Mouse (Mus musculus): Measurements from ENCODE around the gene Tshz2. TPM values are rescaled to one million over a fixed set of nuclear protein-coding genes. Genes with fewer than 3 reads are reported as not detected.

The Tshz2 gene
- polyA plus RNA-seq, 1 experiment from 2014 or later, result 0.70 TPM

DNA sequence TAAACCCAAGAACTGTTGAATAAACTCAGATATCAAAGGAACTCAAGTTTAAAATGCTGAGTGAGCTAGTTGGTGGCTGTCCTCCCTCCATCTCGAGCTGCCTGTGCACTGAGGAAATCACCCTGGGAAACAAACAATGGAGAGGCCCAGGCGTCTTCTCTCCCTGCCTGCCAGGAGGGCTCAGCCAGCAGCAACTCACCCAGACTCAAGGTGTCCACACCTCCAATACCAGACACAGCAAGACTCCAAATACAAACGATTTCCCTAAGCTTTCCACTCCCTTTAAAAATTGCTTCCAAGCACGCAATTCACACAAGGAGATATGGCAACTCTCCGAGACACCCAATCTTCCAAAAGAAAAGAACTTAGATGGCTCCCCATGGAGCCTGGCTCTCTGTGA lies 476.7 kb downstream of the Tshz2 start:
- no peak overlapping the region for H3K27ac ChIP-seq (replicated peaks)
- no peak overlapping the region for H3K4me2 ChIP-seq
- 66% methylated on average over 5 of the region's 5 CpGs for WGBS (ENCODE audit: insufficient replicate concordance)
- H3K9me3 ChIP-seq (replicated peaks), result no peaks in the 10 kb centered on the region
- ATAC-seq (ENCODE audit: insufficient read depth), result no peak
- no peaks in the 10 kb centered on the region for H3K27me3 ChIP-seq
- H3K9ac ChIP-seq, result no peak overlapping the region
- peaks cover 84% of the 10 kb centered on the region for H3K36me3 ChIP-seq (replicated peaks)
- H3K4me3 ChIP-seq (replicated peaks), result no peak overlapping the region
- 0 out of 2 replicates have a peak, but pooled peaks cover 3% of the 10 kb centered on the region for H3K4me1 ChIP-seq (replicated peaks)

DNA sequence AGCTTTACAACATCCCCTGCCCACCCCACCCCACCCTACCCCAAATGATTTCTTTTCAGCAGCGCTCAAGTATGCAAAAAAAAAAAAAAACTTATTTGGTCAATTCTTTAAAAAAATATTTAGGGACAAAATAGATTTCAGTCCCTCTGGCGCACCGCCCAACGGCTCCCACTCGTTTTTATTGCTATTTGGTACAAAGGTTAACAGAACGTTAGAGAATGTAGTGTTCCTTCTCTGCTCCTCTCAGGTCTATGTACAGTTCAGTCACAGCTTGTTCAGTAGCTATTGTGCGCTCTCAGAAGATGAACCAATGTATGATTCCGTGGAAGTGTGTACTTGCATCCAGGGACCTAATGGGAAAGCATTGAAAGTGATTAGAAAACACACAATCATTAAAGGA lies 477.5 kb downstream of the Tshz2 start:
- Histone ChIP-seq H3K9ac (no peak overlapping the region), H3K4me1 (replicated peaks) (0 out of 2 replicates have a peak, but pooled peaks cover 3% of the 10 kb centered on the region), H3K27me3 (no peaks in the 10 kb centered on the region), H3K36me3 (replicated peaks) (peaks cover 91% of the 10 kb centered on the region), H3K4me2 (no peak overlapping the region), H3K9me3 (replicated peaks) (no peaks in the 10 kb centered on the region), H3K4me3 (replicated peaks) (no peak overlapping the region), H3K27ac (replicated peaks) (no peak overlapping the region)
- 81% methylated on average over 8 of the region's 8 CpGs for WGBS (ENCODE audit: insufficient replicate concordance)
- ATAC-seq (ENCODE audit: insufficient read depth), result no peak

DNA sequence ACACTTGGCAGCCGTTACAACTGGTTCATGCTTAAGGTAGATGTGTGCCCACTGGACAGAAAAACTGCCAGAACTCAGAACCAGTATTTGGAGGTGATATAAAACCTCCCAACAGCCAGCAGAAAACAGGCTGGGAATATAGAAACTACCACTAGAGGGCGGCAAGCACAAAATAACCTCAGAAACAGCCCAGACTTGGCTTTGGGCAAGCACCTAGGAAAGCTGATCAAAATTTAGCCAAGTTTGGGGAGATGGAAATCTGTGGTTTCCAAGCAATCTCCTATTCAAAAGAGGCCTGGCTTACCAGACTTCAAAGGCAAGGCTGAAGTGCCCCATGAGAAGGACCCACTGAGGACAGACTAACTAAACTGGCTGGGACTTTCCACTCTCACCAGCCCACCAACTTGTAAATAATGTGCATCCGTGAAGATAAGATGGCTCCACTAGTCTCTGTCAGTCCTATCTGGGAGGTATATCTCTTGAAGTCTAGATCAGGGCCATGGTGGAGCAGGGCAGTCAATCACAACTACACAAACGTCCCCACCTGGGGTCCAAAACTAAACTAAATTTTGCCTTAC lies 484.0 kb downstream of the Tshz2 start:
- no peaks in the 10 kb centered on the region for H3K9me3 ChIP-seq (replicated peaks)
- H3K4me1 ChIP-seq (replicated peaks), result peaks cover 46% of the 10 kb centered on the region
- no peak for ATAC-seq (ENCODE audit: insufficient read depth)
- no peak overlapping the region for H3K9ac ChIP-seq
- no peaks in the 10 kb centered on the region for H3K27me3 ChIP-seq
- H3K27ac ChIP-seq (replicated peaks), result peak overlapping the region; percentile 33; the same call in 1 of the 2 replicates
- H3K36me3 ChIP-seq (replicated peaks), result peaks cover 95% of the 10 kb centered on the region
- WGBS (ENCODE audit: insufficient replicate concordance), result 23% methylated on average over 4 of the region's 4 CpGs
- H3K4me2 ChIP-seq, result no peak overlapping the region
- no peak overlapping the region for H3K4me3 ChIP-seq (replicated peaks)

DNA sequence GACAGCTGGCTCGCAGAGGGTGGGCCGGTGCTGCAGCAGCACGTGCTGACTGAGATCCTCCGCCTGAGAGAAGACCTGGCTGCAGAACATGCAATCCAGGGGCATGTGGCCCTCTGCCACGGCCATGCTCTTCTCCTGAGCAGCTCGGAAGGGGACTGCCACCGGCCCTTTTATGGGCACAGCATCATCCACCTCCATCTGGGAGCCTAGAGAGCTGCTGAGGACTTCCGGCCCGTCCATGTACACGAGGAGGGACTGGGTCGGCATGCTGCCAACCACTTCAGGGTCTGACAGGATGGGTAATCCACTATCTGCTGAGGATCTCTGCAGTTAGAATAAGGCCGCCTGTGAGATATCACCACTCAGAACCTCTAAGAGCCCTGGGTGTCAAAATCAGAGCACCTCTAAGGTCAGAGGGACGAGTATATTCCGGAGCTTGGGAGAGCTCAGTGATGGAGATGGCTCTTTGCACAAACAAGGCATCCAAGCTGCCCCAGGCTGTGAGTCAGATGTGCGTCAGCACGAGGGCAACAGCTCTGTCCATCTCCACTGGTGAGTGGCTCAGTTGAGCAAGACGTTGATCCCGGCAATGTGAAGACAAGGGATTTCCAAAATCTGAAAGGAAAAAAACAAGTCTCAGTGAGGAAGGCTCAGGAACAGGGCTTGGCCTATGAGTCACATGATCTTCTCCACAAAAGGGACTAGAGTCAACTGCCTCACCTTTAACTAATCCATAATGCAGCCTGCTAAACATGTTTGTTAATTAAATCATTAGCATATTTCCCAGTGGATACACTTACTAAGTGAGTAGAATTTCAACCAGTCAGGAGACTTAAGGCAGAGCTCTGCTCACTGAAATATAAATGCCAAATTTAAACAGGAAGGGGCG lies 487.6 kb downstream of the Tshz2 start:
- WGBS (ENCODE audit: insufficient replicate concordance), result 78% methylated on average over 19 of the region's 19 CpGs
- no peak overlapping the region for H3K27ac ChIP-seq (replicated peaks)
- H3K27me3 ChIP-seq, result no peaks in the 10 kb centered on the region
- H3K9me3 ChIP-seq (replicated peaks), result no peaks in the 10 kb centered on the region
- ATAC-seq (ENCODE audit: insufficient read depth), result no peak
- H3K4me2 ChIP-seq, result no peak overlapping the region
- H3K9ac ChIP-seq, result no peak overlapping the region
- H3K4me1 ChIP-seq (replicated peaks), result peaks cover 62% of the 10 kb centered on the region
- H3K36me3 ChIP-seq (replicated peaks), result peaks cover 81% of the 10 kb centered on the region
- H3K4me3 ChIP-seq (replicated peaks), result no peak overlapping the region

Other genes with a start within 250 kb of the Tshz2 start
- gene Gm11011, start 45.3 kb upstream of the Tshz2 start, polyA plus RNA-seq (2015; fragmentation: Nextera tagmentation; extraction: Ambion mirVana), result not detected in 2 replicates